Mouse (Mus musculus): ENCODE measurements around the gene Slit3. TPM values are rescaled to one million over a fixed set of nuclear protein-coding genes. Genes with fewer than 3 reads are reported as not detected.

The Slit3 gene
- polyA plus RNA-seq, 1 experiment from 2014 or later, result 13.0 TPM

- no peaks in the 10 kb centered on the region for H3K4me1 ChIP-seq (replicated peaks)
- H3K27ac ChIP-seq (replicated peaks), result no peak overlapping the region
- no peak overlapping the region for H3K9ac ChIP-seq
- no peaks in the 10 kb centered on the region for H3K27me3 ChIP-seq
- no peaks in the 10 kb centered on the region for H3K36me3 ChIP-seq
- ATAC-seq (ENCODE audit: low FRiP score, low read depth), result no peak
- WGBS, result 82% methylated on average over 4 of the region's 4 CpGs
- no peak overlapping the region for H3K4me3 ChIP-seq
- H3K9me3 ChIP-seq, result no peaks in the 10 kb centered on the region
- no peak overlapping the region for H3K4me2 ChIP-seq
Observed at GRCm38 (mm10) chr11:35109781-35110180, 11.2 kb upstream of the Slit3 start.

- H3K9ac ChIP-seq, result no peak overlapping the region
- 50% methylated on average over 2 of the region's 2 CpGs for WGBS
Observed at GRCm38 (mm10) chr11:35110784-35111183, 10.2 kb upstream of the Slit3 start.

GRCm38 (mm10) chr11:35113290-35113689 lies 7.7 kb upstream of the Slit3 start:
- Histone ChIP-seq H3K4me3 (no peak overlapping the region), H3K36me3 (no peaks in the 10 kb centered on the region), H3K4me2 (no peak overlapping the region), H3K27ac (replicated peaks) (no peak overlapping the region), H3K27me3 (0 out of 2 replicates have a peak, but pooled peaks cover 3% of the 10 kb centered on the region), H3K4me1 (replicated peaks) (no peaks in the 10 kb centered on the region), H3K9me3 (no peaks in the 10 kb centered on the region), H3K9ac (no peak overlapping the region)
- ATAC-seq (ENCODE audit: low FRiP score, low read depth), result no peak
- WGBS, result 32% methylated on average over 1 of the region's 1 CpGs

More at GRCm38 (mm10) chr11:35110784-35111183, 10.2 kb upstream of the Slit3 start:
- no peak overlapping the region for H3K4me3 ChIP-seq
- no peak for ATAC-seq (ENCODE audit: low FRiP score, low read depth)
- H3K4me1 ChIP-seq (replicated peaks), result no peaks in the 10 kb centered on the region
- H3K27me3 ChIP-seq, result no peaks in the 10 kb centered on the region
- H3K9me3 ChIP-seq, result no peaks in the 10 kb centered on the region
- no peak overlapping the region for H3K27ac ChIP-seq (replicated peaks)
- H3K36me3 ChIP-seq, result no peaks in the 10 kb centered on the region
- H3K4me2 ChIP-seq, result no peak overlapping the region

GRCm38 (mm10) chr11:35116436-35116835 lies 4.6 kb upstream of the Slit3 start:
- no peak for ATAC-seq (ENCODE audit: low FRiP score, low read depth)
- no peaks in the 10 kb centered on the region for H3K9me3 ChIP-seq
- WGBS, result 79% methylated on average over 3 of the region's 3 CpGs
- peaks cover 14% of the 10 kb centered on the region for H3K27me3 ChIP-seq
- H3K27ac ChIP-seq (replicated peaks), result no peak overlapping the region
- no peak overlapping the region for H3K4me3 ChIP-seq
- no peak overlapping the region for H3K4me2 ChIP-seq
- H3K9ac ChIP-seq, result no peak overlapping the region
- peaks cover 9% of the 10 kb centered on the region for H3K4me1 ChIP-seq (replicated peaks)
- H3K36me3 ChIP-seq, result no peaks in the 10 kb centered on the region

GRCm38 (mm10) chr11:35117871-35118270 lies 3.2 kb upstream of the Slit3 start:
- H3K4me2 ChIP-seq, result no peak overlapping the region
- peaks cover 27% of the 10 kb centered on the region for H3K27me3 ChIP-seq
- no peaks in the 10 kb centered on the region for H3K9me3 ChIP-seq
- no peak overlapping the region for H3K4me3 ChIP-seq
- WGBS, result 93% methylated on average over 3 of the region's 3 CpGs
- no peak overlapping the region for H3K27ac ChIP-seq (replicated peaks)
- no peaks in the 10 kb centered on the region for H3K36me3 ChIP-seq
- peaks cover 19% of the 10 kb centered on the region for H3K4me1 ChIP-seq (replicated peaks)
- H3K9ac ChIP-seq, result no peak overlapping the region
- ATAC-seq (ENCODE audit: low FRiP score, low read depth), result no peak

GRCm38 (mm10) chr11:35118731-35119130 lies 2.3 kb upstream of the Slit3 start:
- Histone ChIP-seq H3K27me3 (peaks cover 35% of the 10 kb centered on the region), H3K4me1 (replicated peaks) (peaks cover 19% of the 10 kb centered on the region)
- WGBS, result 71% methylated on average over 6 of the region's 6 CpGs

GRCm38 (mm10) chr11:35119360-35119759 lies 1.7 kb upstream of the Slit3 start:
- Histone ChIP-seq H3K9me3 (no peaks in the 10 kb centered on the region), H3K4me2 (no peak overlapping the region), H3K27ac (replicated peaks) (no peak overlapping the region), H3K27me3 (peaks cover 37% of the 10 kb centered on the region), H3K9ac (no peak overlapping the region), H3K4me3 (no peak overlapping the region), H3K4me1 (replicated peaks) (peaks cover 19% of the 10 kb centered on the region), H3K36me3 (no peaks in the 10 kb centered on the region)
- no peak for ATAC-seq (ENCODE audit: low FRiP score, low read depth)
- 11% methylated on average over 6 of the region's 6 CpGs for WGBS

More at GRCm38 (mm10) chr11:35118731-35119130, 2.3 kb upstream of the Slit3 start:
- no peak overlapping the region for H3K4me3 ChIP-seq
- no peak for ATAC-seq (ENCODE audit: low FRiP score, low read depth)
- no peaks in the 10 kb centered on the region for H3K36me3 ChIP-seq
- no peak overlapping the region for H3K9ac ChIP-seq
- no peak overlapping the region for H3K27ac ChIP-seq (replicated peaks)
- no peak overlapping the region for H3K4me2 ChIP-seq
- no peaks in the 10 kb centered on the region for H3K9me3 ChIP-seq

GRCm38 (mm10) chr11:35120076-35120475 lies 948 bp upstream of the Slit3 start:
- peak overlapping the region; percentile 93; the same call in 1 of the 2 replicates for H3K4me2 ChIP-seq
- H3K27ac ChIP-seq (replicated peaks), result no peak overlapping the region
- no peak overlapping the region for H3K9ac ChIP-seq
- no peaks in the 10 kb centered on the region for H3K9me3 ChIP-seq
- H3K4me1 ChIP-seq (replicated peaks), result peaks cover 23% of the 10 kb centered on the region
- WGBS, result 55% methylated on average over 5 of the region's 5 CpGs
- H3K36me3 ChIP-seq, result no peaks in the 10 kb centered on the region
- no peak for ATAC-seq (ENCODE audit: low FRiP score, low read depth)
- peaks cover 37% of the 10 kb centered on the region for H3K27me3 ChIP-seq
- no peak overlapping the region for H3K4me3 ChIP-seq

- 1% methylated on average over 27 of the region's 27 CpGs for WGBS
- peak; percentile 55; the same call in 1 of the 2 replicates for ATAC-seq (ENCODE audit: low FRiP score, low read depth)
- Histone ChIP-seq H3K4me3 (peak overlapping the region; percentile 63), H3K4me1 (replicated peaks) (peaks cover 23% of the 10 kb centered on the region), H3K9ac (peak overlapping the region; percentile 55), H3K36me3 (no peaks in the 10 kb centered on the region), H3K4me2 (peak overlapping the region; percentile 93), H3K27ac (replicated peaks) (no peak overlapping the region), H3K9me3 (no peaks in the 10 kb centered on the region), H3K27me3 (peaks cover 37% of the 10 kb centered on the region)
Observed at GRCm38 (mm10) chr11:35121611-35121959, 561 bp downstream of the Slit3 start.

- H3K36me3 ChIP-seq, result no peaks in the 10 kb centered on the region
- no peaks in the 10 kb centered on the region for H3K9me3 ChIP-seq
- H3K4me1 ChIP-seq (replicated peaks), result peaks cover 23% of the 10 kb centered on the region
- 4% methylated on average over 23 of the region's 23 CpGs for WGBS
- no peak overlapping the region for H3K9ac ChIP-seq
- H3K4me3 ChIP-seq, result peak overlapping the region; percentile 63
- ATAC-seq (ENCODE audit: low FRiP score, low read depth), result no peak
- no peak overlapping the region for H3K27ac ChIP-seq (replicated peaks)
- H3K4me2 ChIP-seq, result peak overlapping the region; percentile 93
- peaks cover 37% of the 10 kb centered on the region for H3K27me3 ChIP-seq
Observed at GRCm38 (mm10) chr11:35122091-35122811, 1.2 kb downstream of the Slit3 start.

- Histone ChIP-seq H3K4me3 (no peak overlapping the region), H3K9me3 (no peaks in the 10 kb centered on the region), H3K36me3 (no peaks in the 10 kb centered on the region), H3K9ac (no peak overlapping the region), H3K4me2 (no peak overlapping the region), H3K27me3 (peaks cover 33% of the 10 kb centered on the region), H3K27ac (replicated peaks) (no peak overlapping the region), H3K4me1 (replicated peaks) (peaks cover 23% of the 10 kb centered on the region)
- 62% methylated on average over 17 of the region's 17 CpGs for WGBS
- no peak for ATAC-seq (ENCODE audit: low FRiP score, low read depth)
Observed at GRCm38 (mm10) chr11:35124489-35125107, 3.6 kb downstream of the Slit3 start.

- Histone ChIP-seq H3K36me3 (no peaks in the 10 kb centered on the region), H3K9me3 (no peaks in the 10 kb centered on the region), H3K4me3 (no peak overlapping the region), H3K4me1 (replicated peaks) (peaks cover 23% of the 10 kb centered on the region), H3K27me3 (peaks cover 31% of the 10 kb centered on the region), H3K4me2 (no peak overlapping the region), H3K9ac (no peak overlapping the region), H3K27ac (replicated peaks) (no peak overlapping the region)
- no peak for ATAC-seq (ENCODE audit: low FRiP score, low read depth)
- 64% methylated on average over 10 of the region's 10 CpGs for WGBS
Observed at GRCm38 (mm10) chr11:35125108-35125490, 4.1 kb downstream of the Slit3 start.
